Mouse (Mus musculus): ENCODE results near the gene Llgl2. TPM values are rescaled to one million over a fixed set of nuclear protein-coding genes. Genes with fewer than 3 reads are reported as not detected.
A peak's percentile ranks its signal among the peaks of the same experiment; 100 is the strongest.

Llgl2 gene
- polyA plus RNA-seq, 1 experiment from 2014 or later: 18.7 TPM

- Histone ChIP-seq H3K4me3 (ENCODE audit: low read depth, low read length) (no peak overlapping the region), H3K36me3 (ENCODE audit: control insufficient read depth, insufficient read depth, low read length) (peaks cover 49% of the 10 kb centered on the region), H3K4me2 (no peak overlapping the region), H3K9ac (ENCODE audit: low read depth, low read length) (no peak overlapping the region), H3K27ac (ENCODE audit: low read depth, low read length) (no peak overlapping the region; the same call in 1 of the 2 replicates), H3K27me3 (replicated peaks; ENCODE audit: control insufficient read depth, insufficient read depth, low read length) (no peaks in the 10 kb centered on the region), H3K9me3 (ENCODE audit: control insufficient read depth, low read length) (no peaks in the 10 kb centered on the region), H3K4me1 (replicated peaks; ENCODE audit: control insufficient read depth, insufficient read depth, low read length) (peaks cover 58% of the 10 kb centered on the region)
- no peak for DNase-seq (ENCODE audit: low spot score)
- 92% methylated on average over 10 of the region's 10 CpGs for WGBS
- no peak for ATAC-seq (replicated peaks; ENCODE audit: low FRiP score)
Measured at GRCm38 (mm10) chr11:115806154-115806553, 17.7 kb upstream of the Llgl2 start.

GRCm38 (mm10) chr11:115807306-115807705, 16.5 kb upstream of the Llgl2 start:
- peaks cover 61% of the 10 kb centered on the region for H3K4me1 ChIP-seq (replicated peaks; ENCODE audit: control insufficient read depth, insufficient read depth, low read length)
- H3K9ac ChIP-seq (ENCODE audit: low read depth, low read length): no peak overlapping the region
- H3K27ac ChIP-seq (ENCODE audit: low read depth, low read length): no peak overlapping the region
- WGBS: 92% methylated on average over 6 of the region's 6 CpGs
- no peak overlapping the region for H3K4me3 ChIP-seq (ENCODE audit: low read depth, low read length)
- no peaks in the 10 kb centered on the region for H3K27me3 ChIP-seq (replicated peaks; ENCODE audit: control insufficient read depth, insufficient read depth, low read length)
- H3K9me3 ChIP-seq (ENCODE audit: control insufficient read depth, low read length): no peaks in the 10 kb centered on the region
- ATAC-seq (replicated peaks; ENCODE audit: low FRiP score) (no peak), DNase-seq (ENCODE audit: low spot score) (no peak)
- peaks cover 39% of the 10 kb centered on the region for H3K36me3 ChIP-seq (ENCODE audit: control insufficient read depth, insufficient read depth, low read length)
- H3K4me2 ChIP-seq: no peak overlapping the region

GRCm38 (mm10) chr11:115807971-115808370, 15.9 kb upstream of the Llgl2 start:
- Histone ChIP-seq H3K9me3 (ENCODE audit: control insufficient read depth, low read length) (no peaks in the 10 kb centered on the region), H3K27me3 (replicated peaks; ENCODE audit: control insufficient read depth, insufficient read depth, low read length) (no peaks in the 10 kb centered on the region), H3K4me3 (ENCODE audit: low read depth, low read length) (no peak overlapping the region), H3K4me1 (replicated peaks; ENCODE audit: control insufficient read depth, insufficient read depth, low read length) (peaks cover 65% of the 10 kb centered on the region), H3K36me3 (ENCODE audit: control insufficient read depth, insufficient read depth, low read length) (peaks cover 33% of the 10 kb centered on the region), H3K4me2 (no peak overlapping the region), H3K9ac (ENCODE audit: low read depth, low read length) (no peak overlapping the region), H3K27ac (ENCODE audit: low read depth, low read length) (no peak overlapping the region)
- no peak for ATAC-seq (replicated peaks; ENCODE audit: low FRiP score)
- no peak for DNase-seq (ENCODE audit: low spot score)
- 87% methylated on average over 11 of the region's 11 CpGs for WGBS

GRCm38 (mm10) chr11:115808696-115809310, 15.0 kb upstream of the Llgl2 start:
- WGBS: 43% methylated on average over 10 of the region's 10 CpGs
- ATAC-seq (replicated peaks; ENCODE audit: low FRiP score) (no peak), DNase-seq (ENCODE audit: low spot score) (no peak)
- Histone ChIP-seq H3K27ac (ENCODE audit: low read depth, low read length) (peak overlapping the region; percentile 53), H3K4me2 (peak overlapping the region; percentile 45), H3K27me3 (replicated peaks; ENCODE audit: control insufficient read depth, insufficient read depth, low read length) (no peaks in the 10 kb centered on the region), H3K9me3 (ENCODE audit: control insufficient read depth, low read length) (no peaks in the 10 kb centered on the region), H3K36me3 (ENCODE audit: control insufficient read depth, insufficient read depth, low read length) (peaks cover 24% of the 10 kb centered on the region), H3K4me1 (replicated peaks; ENCODE audit: control insufficient read depth, insufficient read depth, low read length) (peaks cover 65% of the 10 kb centered on the region), H3K9ac (ENCODE audit: low read depth, low read length) (peak overlapping the region; percentile 32), H3K4me3 (ENCODE audit: low read depth, low read length) (no peak overlapping the region)

- H3K9ac ChIP-seq (ENCODE audit: low read depth, low read length): peak overlapping the region; percentile 32
- 61% methylated on average over 8 of the region's 8 CpGs for WGBS
- peak overlapping the region; percentile 45 for H3K4me2 ChIP-seq
- H3K9me3 ChIP-seq (ENCODE audit: control insufficient read depth, low read length): no peaks in the 10 kb centered on the region
- H3K4me3 ChIP-seq (ENCODE audit: low read depth, low read length): no peak overlapping the region
- no peak for ATAC-seq (replicated peaks; ENCODE audit: low FRiP score)
- no peak for DNase-seq (ENCODE audit: low spot score)
- H3K36me3 ChIP-seq (ENCODE audit: control insufficient read depth, insufficient read depth, low read length): peaks cover 23% of the 10 kb centered on the region
- H3K27me3 ChIP-seq (replicated peaks; ENCODE audit: control insufficient read depth, insufficient read depth, low read length): no peaks in the 10 kb centered on the region
- H3K4me1 ChIP-seq (replicated peaks; ENCODE audit: control insufficient read depth, insufficient read depth, low read length): peaks cover 65% of the 10 kb centered on the region
- H3K27ac ChIP-seq (ENCODE audit: low read depth, low read length): peak overlapping the region; percentile 53
Measured at GRCm38 (mm10) chr11:115809311-115809781, 14.5 kb upstream of the Llgl2 start.

GRCm38 (mm10) chr11:115810377-115810776, 13.5 kb upstream of the Llgl2 start:
- 78% methylated on average over 14 of the region's 14 CpGs for WGBS
- H3K9ac ChIP-seq (ENCODE audit: low read depth, low read length): no peak overlapping the region
- H3K27ac ChIP-seq (ENCODE audit: low read depth, low read length): peak overlapping the region; percentile 21
- no peak for DNase-seq (ENCODE audit: low spot score)
- no peak overlapping the region; the same call in 1 of the 2 replicates for H3K4me3 ChIP-seq (ENCODE audit: low read depth, low read length)
- H3K36me3 ChIP-seq (ENCODE audit: control insufficient read depth, insufficient read depth, low read length): peaks cover 16% of the 10 kb centered on the region
- H3K27me3 ChIP-seq (replicated peaks; ENCODE audit: control insufficient read depth, insufficient read depth, low read length): no peaks in the 10 kb centered on the region
- ATAC-seq (replicated peaks; ENCODE audit: low FRiP score): no peak
- H3K4me2 ChIP-seq: peak overlapping the region; percentile 26
- H3K4me1 ChIP-seq (replicated peaks; ENCODE audit: control insufficient read depth, insufficient read depth, low read length): peaks cover 65% of the 10 kb centered on the region
- no peaks in the 10 kb centered on the region for H3K9me3 ChIP-seq (ENCODE audit: control insufficient read depth, low read length)

- Histone ChIP-seq H3K27ac (ENCODE audit: low read depth, low read length) (no peak overlapping the region), H3K9ac (ENCODE audit: low read depth, low read length) (no peak overlapping the region), H3K4me1 (replicated peaks; ENCODE audit: control insufficient read depth, insufficient read depth, low read length) (peaks cover 60% of the 10 kb centered on the region), H3K36me3 (ENCODE audit: control insufficient read depth, insufficient read depth, low read length) (peaks cover 12% of the 10 kb centered on the region), H3K4me2 (peak overlapping the region; percentile 68), H3K4me3 (ENCODE audit: low read depth, low read length) (peak overlapping the region; percentile 3; the same call in 1 of the 2 replicates), H3K27me3 (replicated peaks; ENCODE audit: control insufficient read depth, insufficient read depth, low read length) (no peaks in the 10 kb centered on the region), H3K9me3 (ENCODE audit: control insufficient read depth, low read length) (no peaks in the 10 kb centered on the region)
- 82% methylated on average over 20 of the region's 20 CpGs for WGBS
- DNase-seq (ENCODE audit: low spot score) (no peak), ATAC-seq (replicated peaks; ENCODE audit: low FRiP score) (no peak)
Measured at GRCm38 (mm10) chr11:115811381-115812093, 12.3 kb upstream of the Llgl2 start.

- no peak overlapping the region for H3K9ac ChIP-seq (ENCODE audit: low read depth, low read length)
- no peak for ATAC-seq (replicated peaks; ENCODE audit: low FRiP score)
- WGBS: 46% methylated on average over 7 of the region's 7 CpGs
Measured at GRCm38 (mm10) chr11:115812095-115812494, 11.8 kb upstream of the Llgl2 start.

More at GRCm38 (mm10) chr11:115812095-115812494, 11.8 kb upstream of the Llgl2 start:
- Histone ChIP-seq H3K9me3 (ENCODE audit: control insufficient read depth, low read length) (no peaks in the 10 kb centered on the region), H3K27me3 (replicated peaks; ENCODE audit: control insufficient read depth, insufficient read depth, low read length) (no peaks in the 10 kb centered on the region), H3K4me3 (ENCODE audit: low read depth, low read length) (peak overlapping the region; percentile 96), H3K4me1 (replicated peaks; ENCODE audit: control insufficient read depth, insufficient read depth, low read length) (peaks cover 55% of the 10 kb centered on the region), H3K4me2 (peak overlapping the region; percentile 68), H3K27ac (ENCODE audit: low read depth, low read length) (no peak overlapping the region), H3K36me3 (ENCODE audit: control insufficient read depth, insufficient read depth, low read length) (peaks cover 9% of the 10 kb centered on the region)
- DNase-seq (ENCODE audit: low spot score): no peak
